Mouse (Mus musculus) heart, adult 9 months (tissue): ENCODE results near the gene Myzap.
"Not testable (repeated sequence)": the region's sequence is repeated elsewhere in the genome, so short reads cannot be mapped to it uniquely, and the experiment has no call there.

ENCODE experiments used
- DNase-seq, 2 experiments: peaks; one replicate each; pipeline ENCODE4 v3.0.0; 2022; ENCODE audit warnings: low spot score in 2 of 2

The Myzap gene

DNA sequence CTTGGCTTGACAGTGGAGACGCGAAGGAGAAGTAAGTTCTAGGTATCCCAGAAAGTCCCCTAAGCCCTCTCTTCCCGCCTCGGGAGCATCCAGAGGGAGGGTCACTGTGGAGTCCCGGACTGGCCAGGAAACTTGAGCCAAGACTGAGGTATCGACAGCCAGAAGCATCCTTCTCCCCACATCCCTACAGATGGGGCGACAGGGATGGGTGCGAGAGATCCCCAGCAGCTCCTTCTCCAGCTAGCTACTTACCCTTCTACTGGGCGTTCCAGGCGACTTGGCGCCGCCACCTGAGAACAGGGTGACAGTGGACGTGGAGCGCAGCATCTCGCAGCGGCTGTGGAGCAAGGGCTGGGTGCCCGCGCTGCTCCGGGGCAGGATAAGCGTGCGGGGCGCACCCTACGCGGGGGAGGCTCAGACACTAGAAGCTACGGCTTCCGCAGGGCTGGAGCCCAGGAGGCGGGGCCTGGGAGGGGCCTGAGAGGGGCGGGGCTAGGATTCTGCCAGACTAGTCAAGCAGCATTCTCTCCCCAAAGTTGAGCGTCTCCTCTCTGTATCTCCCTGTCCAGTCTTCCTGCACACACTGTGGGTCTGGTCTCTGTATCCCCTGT, at the start of gene Myzap:
Gene Myzap, minus strand, starts transcription at position 423 of the 611 bp plus-strand sequence.
- peak; percentile 92 to 95 for DNase-seq

DNA sequence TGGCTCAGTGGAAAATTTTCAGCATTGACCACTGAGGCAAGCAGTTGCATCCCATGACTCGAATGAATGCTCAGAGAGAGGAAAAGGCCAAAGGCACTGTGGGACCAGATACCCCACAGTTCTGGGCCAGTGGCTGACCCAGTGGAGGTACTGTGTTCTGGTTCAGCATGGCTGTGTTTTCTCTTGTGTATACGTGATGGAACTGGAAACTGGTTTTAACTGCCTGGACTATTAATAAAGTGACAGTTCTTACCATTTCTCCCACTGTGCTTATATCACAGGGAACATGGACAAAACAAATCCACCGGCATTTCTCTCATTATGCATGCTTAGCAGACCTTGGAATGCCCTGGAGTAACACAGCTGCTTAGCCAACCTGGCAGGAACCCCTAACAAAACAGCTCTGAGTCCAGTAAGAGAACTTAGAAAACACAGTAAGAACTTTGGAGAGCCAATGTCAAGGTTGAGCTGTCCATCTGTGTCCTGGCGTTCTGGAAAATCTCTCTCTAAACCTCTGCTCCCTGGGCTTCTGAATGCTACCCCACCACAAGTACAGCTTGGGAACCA, 48.3 kb upstream of the Myzap start:
- no peak for DNase-seq

DNA sequence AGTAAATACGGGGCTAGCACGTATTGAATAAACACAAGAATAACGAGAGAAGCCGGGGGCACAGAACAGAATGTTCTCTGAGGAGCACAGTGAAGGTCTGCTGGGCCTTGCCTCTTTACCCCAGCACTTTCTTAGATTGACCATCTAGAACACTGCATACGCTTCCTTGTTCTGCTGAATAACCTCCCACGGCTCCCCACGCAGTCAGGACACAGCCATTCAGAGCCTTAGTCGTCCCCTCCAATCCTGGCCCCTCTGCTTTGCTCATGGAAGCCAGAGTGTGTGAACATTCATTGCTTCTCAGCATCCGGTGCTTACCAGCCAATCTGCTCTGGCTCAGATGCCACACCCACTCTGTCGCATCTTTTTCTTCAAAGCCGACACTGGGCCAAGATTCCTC, 46.0 kb upstream of the Myzap start:
- no peak for DNase-seq

DNA sequence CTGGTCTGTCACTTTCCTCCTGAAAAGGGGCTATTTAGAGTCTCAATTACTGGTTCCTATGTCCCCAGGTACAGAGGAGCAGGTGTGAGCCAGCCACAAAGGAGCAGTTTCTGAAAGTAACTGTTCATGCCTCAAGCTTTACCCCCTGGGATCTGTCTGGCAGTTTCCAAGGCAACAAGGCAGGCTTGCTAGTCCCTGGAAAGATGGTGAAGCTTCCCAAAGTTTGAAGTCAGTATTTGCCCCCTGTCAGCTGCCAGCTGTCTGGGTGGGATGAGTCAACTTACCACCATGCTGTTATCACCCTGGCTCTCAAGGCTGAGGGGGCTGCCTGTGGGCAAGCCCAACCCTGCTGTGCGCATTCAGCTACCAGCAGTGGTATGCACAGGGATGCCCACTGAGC, 44.7 kb upstream of the Myzap start:
- no peak for DNase-seq

DNA sequence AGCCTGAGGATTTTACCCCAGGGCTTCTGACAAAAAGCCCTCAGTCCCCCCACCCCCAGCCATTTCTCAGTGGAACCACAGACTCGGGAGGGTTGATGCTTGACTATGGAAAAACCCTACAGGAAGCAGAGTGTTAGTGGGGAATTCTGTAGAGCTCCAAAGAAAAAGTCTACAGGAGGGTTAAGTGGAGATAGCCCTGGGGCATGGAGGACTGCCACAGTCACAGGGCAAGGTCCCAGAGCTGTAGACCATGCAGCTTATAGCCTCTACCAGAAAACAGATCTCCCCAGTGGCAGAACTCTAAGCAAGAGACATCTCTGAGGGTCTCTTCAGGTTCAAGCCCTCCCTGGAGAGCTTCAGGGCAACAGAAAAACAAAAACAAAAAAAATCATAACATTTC, 43.5 kb upstream of the Myzap start:
- DNase-seq = no peak

DNA sequence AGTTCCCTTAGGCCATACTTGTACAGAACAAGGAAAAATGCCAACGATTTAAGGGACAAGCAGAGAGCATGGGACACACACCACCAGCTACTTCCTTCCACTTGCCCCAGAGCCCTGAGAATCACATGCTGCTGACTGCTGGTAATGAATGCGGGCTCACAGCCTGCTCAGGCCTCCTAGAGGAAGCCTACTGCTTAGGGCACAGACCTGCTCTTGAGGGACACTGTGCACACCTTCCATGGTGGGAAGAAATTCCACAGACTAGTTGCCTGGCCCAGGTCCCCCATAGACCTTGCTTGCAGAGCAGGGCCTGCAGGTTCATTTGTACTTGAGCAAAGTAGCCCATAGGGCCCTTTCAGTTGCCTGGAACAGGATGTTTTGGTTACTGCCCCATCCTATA, 42.8 kb upstream of the Myzap start:
- DNase-seq = no peak

DNA sequence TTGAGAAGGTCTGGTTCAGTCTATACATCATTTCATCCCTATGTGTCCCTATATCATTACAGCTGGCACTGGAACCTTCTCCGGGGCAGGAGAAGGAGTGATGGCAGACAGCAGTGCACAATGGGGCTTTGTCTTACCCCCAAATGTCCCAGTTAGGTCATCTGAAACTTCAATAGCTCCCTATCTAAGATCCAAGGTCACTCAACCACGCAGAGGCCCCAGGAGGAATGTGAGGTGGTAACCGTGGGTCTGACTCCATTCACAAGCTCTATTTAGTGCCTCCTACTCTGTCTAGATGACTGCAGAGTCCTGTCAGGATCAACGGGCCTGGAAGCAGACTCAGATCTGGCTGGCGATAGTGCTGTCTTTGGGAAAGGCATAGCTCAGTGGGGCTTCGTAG, 36.8 kb upstream of the Myzap start:
- no peak for DNase-seq

DNA sequence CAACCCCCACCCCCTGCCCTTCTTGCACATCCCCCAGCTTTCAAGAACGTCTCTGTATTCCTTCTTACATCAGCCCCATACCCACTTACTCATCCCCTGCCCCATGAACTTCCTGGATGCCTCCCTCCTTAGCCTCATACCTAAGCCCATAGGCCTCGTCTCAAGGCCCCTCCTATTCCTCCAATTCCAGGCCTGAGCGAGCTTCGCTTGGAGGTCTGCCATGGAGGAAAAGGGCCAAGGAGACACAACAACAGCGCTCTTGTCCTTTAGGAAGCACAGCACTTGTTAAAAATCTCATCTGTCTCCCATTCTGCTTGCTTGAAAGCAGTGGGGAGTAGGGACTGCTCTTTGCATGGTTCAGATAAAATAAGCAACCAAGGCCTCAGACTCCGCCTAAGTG, 36.1 kb upstream of the Myzap start:
- DNase-seq = no peak

DNA sequence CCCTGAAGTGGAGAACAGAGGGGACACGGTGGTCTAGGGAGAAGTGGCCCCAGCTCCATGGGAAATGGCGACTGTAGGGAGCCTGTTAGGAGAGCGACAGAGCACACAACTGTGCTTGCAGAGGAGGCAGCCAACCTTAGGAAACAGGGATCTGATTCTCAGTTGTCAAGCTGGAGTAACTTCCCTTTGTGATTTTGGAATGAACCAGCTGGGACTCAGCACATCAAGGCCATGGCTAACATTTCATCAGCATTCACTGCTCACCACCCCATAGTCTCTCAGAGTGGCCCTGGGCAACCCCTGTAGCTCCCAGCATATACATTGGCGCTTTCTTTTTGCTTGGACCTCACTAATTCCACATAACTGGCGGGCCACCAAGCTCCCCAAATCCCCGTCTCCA, 33.8 kb upstream of the Myzap start:
- no peak for DNase-seq

DNA sequence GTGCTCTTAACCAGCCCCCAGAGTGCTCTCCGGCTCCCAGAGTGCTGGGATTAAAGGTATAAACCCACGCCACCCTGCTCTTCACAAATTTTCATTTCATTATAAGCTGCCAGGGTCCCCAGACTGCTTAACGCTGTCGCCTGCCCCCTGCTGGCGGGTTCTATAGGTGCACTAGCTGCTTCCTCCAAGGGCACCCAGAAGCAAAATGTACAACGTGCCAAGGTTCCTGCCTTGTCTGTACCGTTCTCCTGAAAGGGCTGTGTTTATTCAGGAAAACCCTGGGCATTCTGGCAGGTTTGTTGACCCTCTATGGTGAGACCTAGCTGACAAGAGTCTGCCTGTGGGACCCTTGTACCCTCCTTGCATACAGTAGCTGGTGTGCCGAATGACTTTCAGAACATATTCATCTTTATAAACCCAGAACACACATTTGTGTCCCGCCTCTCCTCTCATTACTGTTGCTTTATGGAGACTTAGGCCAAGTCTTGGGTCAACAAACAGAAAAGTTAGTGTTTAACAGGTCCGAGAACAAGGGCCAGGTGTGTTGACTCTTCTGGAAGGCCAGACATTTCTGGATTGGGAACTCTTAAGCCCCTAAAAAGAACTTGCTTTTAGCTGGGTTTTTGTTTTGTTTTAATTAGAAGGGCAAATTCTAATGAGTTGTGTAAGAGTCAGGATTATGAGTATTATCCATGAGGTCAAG, 32.8 kb upstream of the Myzap start:
- peak in 1 of 2 experiments; percentile 37 for DNase-seq

DNA sequence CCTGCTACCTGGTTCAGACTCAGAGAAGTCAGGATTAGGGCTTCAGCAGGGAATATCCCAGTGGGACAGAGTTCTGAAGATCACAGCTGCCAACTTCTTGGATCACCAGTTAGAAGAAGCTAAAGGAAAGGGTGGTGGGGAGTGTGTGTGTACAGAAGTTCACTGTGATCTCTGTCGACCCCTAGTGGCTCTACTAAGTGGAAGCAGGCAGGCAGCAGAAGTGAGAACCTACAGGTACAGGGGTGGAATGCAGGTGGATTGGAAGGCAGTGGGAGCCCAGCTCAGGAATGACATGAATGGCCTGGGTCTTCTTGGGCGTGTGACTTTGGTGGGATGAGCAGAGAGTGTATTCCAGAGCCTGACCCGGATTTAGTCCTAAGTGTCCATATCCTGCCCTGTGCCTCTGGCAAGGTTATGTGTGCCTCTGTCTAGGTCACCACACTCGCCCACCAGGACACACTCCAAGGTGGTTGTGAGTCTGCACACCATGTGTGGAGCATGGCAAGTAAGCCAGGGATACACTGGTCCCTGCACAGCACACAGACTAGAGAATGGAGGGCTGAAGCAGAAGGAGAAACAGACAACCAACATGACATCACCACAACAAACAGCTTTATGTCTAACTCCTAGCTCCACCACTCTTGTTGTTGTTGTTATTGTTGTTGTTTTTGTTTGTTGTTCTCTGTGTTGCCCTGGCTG, 31.9 kb upstream of the Myzap start:
- DNase-seq = no peak

DNA sequence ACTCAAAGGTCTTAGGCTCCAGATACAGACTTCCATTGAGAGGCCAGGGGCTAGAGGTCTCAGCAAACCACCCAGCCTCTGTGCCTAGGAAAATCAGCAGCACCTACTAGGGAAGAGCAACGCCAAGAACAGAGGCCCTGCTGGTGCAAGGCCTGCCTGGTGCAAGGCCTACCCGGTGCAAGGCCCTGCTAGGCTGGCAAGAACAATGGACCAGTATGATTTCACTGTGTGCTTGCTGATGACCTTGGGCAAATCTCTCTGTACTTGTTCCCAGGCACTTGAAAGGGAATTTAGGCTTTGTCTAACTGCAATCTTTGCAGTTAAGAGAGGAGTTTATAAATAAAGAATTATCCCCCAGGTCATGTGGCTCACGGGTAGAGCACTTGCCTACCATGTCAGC, 30.4 kb upstream of the Myzap start:
- DNase-seq = no peak

DNA sequence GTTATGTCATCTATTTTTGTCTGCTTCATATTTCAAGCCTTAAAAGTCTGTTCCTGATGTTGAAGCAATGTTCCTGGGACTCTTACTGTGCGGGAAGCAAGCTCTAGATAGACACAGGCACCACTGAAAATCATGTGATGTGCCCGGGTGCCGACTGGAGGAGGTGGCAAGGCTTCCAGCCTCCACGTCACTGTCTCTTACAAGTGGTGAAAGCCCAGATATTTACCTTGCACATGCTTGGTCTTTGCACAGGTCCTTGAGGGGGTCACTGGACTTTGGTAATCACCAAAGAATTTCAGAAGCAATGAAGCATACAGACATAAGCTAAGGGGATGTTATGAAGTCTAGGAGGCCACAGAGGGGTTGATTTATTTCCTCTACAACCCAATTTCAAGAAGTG, 29.8 kb upstream of the Myzap start:
- DNase-seq = no peak

DNA sequence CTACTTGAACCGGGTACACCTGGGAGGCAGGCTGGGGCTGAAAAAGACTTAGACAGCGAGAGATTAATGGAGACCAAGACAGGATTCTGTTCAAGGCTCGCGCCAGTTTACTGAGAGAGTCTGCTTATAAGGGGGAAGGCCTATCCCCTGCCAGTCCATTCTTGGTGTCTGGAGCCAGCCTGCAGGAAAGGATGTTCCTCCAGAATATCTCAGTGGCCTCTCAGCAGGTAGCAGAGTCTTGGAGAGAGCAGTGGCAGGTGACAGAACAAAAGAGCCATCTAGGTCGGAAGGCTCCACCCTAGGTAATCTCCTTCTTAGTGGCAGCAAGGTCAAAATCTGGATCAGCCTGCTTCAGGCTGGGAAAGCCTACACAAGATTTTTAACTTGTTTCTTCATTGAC, 28.0 kb upstream of the Myzap start:
- not testable (repeated sequence) for DNase-seq

DNA sequence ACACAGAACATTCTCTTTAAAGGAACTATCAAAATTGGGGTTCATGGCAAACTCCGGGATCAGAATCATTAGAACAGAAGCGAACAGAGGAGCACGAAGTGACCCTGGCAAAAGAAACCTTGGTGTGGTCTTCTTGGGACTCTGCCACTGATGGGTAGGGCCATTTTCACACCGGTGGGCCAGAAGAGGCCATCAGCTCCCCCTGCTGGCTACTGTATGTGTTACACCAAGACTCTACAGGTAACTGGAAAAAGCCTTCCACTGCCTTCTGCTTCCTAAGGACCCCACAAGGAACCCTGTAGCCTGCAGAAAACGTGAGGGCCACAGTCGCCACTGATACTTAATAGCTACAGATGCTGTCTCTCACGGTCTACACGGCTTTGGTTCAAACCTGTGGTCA, 25.2 kb upstream of the Myzap start:
- no peak for DNase-seq

DNA sequence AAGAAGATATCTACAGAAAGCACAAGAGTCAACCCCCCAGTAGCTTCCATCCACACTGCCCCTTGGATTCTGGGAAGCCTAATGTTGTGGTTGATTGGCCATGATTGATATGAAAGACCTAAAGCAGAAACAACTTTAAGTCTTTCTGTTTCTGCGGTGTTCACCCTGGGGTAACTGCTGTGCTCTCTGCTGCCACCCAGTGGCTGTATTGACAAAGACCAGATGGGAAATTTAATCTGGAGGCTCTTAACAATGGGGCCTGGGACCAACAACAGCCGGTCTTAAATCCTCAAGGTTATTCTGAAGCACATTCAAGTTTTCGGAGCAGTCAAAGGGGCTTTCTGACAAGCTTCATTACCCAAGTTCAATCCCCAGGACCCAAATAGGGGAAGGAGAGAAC, 24.0 kb upstream of the Myzap start:
- DNase-seq = peak; percentile 77 to 80

DNA sequence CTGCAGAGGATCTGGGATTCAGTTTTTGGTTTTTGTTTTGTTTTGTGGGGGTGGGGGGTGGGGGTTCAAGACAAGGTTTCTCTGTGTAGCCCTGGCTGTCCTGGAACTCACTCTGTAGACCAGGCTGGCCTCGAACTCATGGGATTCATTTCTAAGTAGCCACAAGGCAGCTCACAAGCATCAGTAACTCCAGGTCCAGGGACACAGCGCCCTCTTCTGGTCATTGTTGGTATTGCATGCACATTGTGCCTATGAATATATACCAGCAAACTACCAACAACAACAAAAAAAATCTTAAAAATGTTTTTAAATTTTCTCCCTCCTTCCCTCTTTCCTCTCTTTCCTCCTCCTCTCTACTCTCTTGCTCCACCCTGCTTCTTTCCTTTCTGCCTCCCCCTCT, 22.5 kb upstream of the Myzap start:
- DNase-seq = no peak

DNA sequence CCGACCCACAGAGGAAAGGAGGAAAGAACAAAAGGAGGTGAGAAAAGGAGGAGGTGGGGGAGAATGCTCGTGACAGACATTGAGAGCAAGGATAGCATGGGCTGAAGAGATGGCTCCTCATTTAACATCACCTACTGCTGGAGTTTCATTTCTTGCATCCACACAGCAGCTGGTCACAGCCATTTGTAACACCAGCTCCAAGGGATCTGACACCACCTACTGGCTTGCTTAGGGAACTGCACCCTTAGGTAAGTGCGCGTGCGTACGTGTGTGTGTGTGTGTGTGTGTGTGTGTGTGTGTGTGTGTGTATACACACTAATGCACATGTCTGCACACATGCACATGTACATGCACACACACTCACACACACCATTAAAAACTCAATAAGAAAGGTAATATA, 20.8 kb upstream of the Myzap start:
- DNase-seq = no peak

DNA sequence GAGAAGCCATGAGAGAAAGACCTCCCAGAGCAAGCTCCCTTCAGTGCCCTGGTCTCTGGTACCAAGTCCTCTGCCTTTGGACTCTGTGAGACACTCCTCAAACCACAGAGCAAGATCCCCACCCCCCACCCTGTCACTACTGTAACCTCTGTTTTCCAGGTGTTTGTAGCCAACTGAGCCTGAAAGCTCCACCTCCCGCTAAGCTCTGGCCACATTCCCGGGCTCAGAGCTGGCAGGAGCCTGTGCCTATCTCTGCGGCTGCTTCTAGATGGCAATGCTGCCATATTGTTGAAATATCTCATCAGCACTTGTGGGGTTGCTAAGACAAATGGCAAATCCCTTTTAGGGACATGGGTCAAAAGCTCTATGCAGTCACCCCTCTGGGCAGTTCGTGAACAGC, 19.7 kb upstream of the Myzap start:
- no peak for DNase-seq

DNA sequence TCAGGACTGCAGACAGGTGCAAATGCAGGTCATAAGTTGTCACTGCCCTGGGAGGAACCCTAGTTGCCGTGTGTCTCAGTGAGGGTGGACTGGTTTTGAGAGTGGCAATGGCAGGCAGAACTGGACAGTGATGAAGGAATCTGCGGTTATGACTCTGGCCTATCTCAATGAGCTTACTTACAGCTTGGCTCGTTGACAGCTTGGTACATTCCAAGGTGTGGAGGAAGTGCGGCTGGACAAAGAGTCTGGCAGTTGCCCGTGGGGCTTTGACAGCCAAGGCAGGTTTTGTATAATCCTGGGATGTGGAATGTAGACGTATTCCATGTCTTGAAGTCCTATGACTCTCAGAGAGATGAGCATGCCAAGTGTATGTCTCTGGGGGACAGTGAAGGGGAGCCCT, 16.9 kb upstream of the Myzap start:
- no peak for DNase-seq

DNA sequence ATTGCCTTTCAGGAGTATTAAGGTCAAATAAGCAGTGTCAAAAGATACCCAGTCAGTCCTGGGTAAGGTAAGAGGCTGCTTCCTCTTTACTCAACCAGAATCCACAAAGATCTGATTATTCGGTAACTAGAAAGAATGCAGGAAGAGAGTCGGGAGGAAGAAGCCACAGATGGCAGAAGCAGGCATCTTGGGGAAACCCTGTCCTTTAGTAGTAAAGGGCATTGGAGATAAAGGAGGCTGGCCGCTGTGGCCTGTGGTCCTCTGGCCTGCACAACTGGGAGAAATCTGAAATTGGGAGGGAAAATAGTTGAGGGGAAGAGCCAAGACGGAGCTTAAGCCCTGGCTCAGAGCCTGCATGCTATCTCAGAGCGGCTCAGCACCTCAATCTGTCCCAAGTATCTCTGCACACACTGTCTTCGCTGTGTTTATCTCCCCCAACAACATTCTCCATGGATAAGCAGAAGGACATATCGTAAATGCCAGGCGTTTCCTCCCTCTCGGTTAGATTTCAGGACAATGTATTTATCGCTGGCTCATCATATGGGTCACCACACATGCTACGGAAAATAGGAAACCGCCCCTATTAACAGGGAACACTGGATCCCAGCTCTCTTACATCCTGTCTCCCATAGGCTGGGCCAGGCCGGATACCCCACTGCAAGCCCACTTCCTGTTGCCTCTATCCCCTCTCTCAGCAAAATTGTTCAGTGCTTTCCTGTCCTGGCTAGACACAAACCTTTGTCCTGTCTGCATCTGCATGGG, 14.3 kb upstream of the Myzap start:
- DNase-seq = peak in 1 of 2 experiments; percentile 49
